Mouse (Mus musculus): ENCODE measurements at regions not wholly inside any gene's neighbourhood (a gene's known extent, or its start where the extent isn't known, plus 50 kb on each side); places are given as distances from the start of the nearest gene placed in this dataset.

DNA sequence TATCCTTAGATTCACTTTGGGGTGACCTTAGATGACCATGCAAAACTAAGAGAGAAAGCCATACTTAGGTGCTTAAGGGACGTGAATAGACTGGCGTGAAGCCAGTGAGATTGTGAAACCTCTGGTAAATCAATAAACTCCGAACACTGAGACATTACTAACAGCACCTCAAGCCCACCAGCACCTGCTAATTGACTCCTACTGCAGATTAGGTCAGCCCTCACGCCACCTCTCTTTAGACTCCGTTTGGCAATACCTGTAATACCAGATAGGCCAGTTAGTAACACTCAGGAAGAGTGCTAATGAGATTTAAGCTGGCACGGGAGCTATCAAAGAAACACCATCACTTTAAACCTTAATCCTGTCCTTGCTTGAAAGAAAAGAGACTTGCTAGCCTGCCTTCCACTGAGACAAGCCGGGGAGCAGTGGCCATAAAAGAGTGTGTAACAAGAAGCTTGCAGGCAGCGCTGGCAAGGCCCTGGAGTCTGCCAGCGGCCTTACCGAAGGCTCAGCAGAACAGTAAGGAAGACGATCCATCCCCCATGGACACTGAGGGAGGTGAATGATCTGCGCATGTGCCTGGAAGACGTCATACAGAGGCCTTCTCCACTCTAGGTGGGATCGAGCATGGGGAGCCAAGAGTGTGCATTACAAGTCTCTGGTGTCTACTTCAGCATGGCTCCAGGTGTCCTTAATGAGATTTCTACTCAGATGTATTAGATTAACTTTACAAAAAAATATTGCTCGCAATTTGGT lies 124.0 kb upstream of the Dyrk2 start:
- no peak for DNase-seq (ENCODE audit: low read depth, low spot score)
- Histone ChIP-seq H3K4me3 (ENCODE audit: insufficient read depth in 1 of 2, low read depth in 1 of 2, low read length in 2 of 2, poor library complexity in 1 of 2, severe bottlenecking in 1 of 2) (no peak overlapping the region), H3K36me3 (ENCODE audit: control insufficient read depth, insufficient read depth, low read length, poor library complexity, severe bottlenecking) (no peaks in the 10 kb centered on the region), H3K27ac (ENCODE audit: insufficient read depth, low read depth, low read length, poor library complexity, severe bottlenecking) (no peak overlapping the region), H3K4me1 (ENCODE audit: control insufficient read depth in 2 of 2, insufficient read depth in 2 of 2, low read length in 2 of 2, poor library complexity in 1 of 2) (no peaks in the 10 kb centered on the region), H3K9me3 (ENCODE audit: control insufficient read depth, insufficient read depth, low read depth, low read length) (no peaks in the 10 kb centered on the region), H3K9ac (ENCODE audit: insufficient read depth, low read depth, low read length, poor library complexity, severe bottlenecking) (no peak overlapping the region)
- TF ChIP-seq HCFC1 (IDR thresholded peaks at IDR 0.05; ENCODE audit: borderline replicate concordance, insufficient read depth, low read length) = no peak
- no peak for TF ChIP-seq ZNF384 (IDR thresholded peaks at IDR 0.05; ENCODE audit: low read depth, low read length)
- TF ChIP-seq CHD2 (IDR thresholded peaks at IDR 0.05; ENCODE audit: low read depth, low read length) = no peak
- TF ChIP-seq MAFK (IDR thresholded peaks at IDR 0.05; ENCODE audit: insufficient read depth, low read depth, low read length) = no peak
- TF ChIP-seq ZC3H11A (IDR thresholded peaks at IDR 0.05; ENCODE audit: borderline replicate concordance, low read depth, low read length) = no peak
- in situ Hi-C loops (cut with MboI; ENCODE audit: low sequenced_read_pairs in 2 of 2, unreplicated experiment in 2 of 2) = no loop called here

DNA sequence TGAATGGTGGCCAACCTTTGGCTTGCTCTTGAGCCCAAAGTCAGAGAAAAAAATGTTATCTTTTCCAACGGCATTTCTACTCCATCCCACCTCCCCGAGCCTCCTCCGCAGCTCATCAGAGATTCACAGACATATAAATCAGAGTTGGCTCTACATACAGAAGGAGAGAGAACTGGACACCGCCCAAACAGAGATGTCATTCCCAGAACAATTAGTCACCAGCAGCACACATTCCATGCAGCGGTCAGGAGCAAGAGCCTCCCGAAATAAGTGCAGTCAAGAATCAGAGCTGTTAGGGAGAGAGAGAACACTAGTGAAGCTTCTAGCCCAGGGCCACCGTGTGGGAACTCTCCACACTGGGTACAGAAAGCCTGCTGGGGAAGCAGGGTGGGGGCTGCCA lies 121.2 kb upstream of the Dyrk2 start:
- no peak overlapping the region for H3K27ac ChIP-seq (ENCODE audit: insufficient read depth, low read depth, low read length, poor library complexity, severe bottlenecking)
- no peak for DNase-seq (ENCODE audit: low read depth, low spot score)
- no peak overlapping the region for H3K4me3 ChIP-seq (ENCODE audit: insufficient read depth in 1 of 2, low read depth in 1 of 2, low read length in 2 of 2, poor library complexity in 1 of 2, severe bottlenecking in 1 of 2)
- in situ Hi-C loops (cut with MboI; ENCODE audit: low sequenced_read_pairs in 2 of 2, unreplicated experiment in 2 of 2) = no loop called here
- H3K9ac ChIP-seq (ENCODE audit: insufficient read depth, low read depth, low read length, poor library complexity, severe bottlenecking) = no peak overlapping the region
- TF ChIP-seq HCFC1 (IDR thresholded peaks at IDR 0.05; ENCODE audit: borderline replicate concordance, insufficient read depth, low read length) = no peak
- no peak for TF ChIP-seq ZC3H11A (IDR thresholded peaks at IDR 0.05; ENCODE audit: borderline replicate concordance, low read depth, low read length)
- TF ChIP-seq ZNF384 (IDR thresholded peaks at IDR 0.05; ENCODE audit: low read depth, low read length) = no peak
- no peak for TF ChIP-seq MAFK (IDR thresholded peaks at IDR 0.05; ENCODE audit: insufficient read depth, low read depth, low read length)
- no peak for TF ChIP-seq CHD2 (IDR thresholded peaks at IDR 0.05; ENCODE audit: low read depth, low read length)
- no peaks in the 10 kb centered on the region for H3K9me3 ChIP-seq (ENCODE audit: control insufficient read depth, insufficient read depth, low read depth, low read length)
- H3K36me3 ChIP-seq (ENCODE audit: control insufficient read depth, insufficient read depth, low read length, poor library complexity, severe bottlenecking) = no peaks in the 10 kb centered on the region
- no peaks in the 10 kb centered on the region for H3K4me1 ChIP-seq (ENCODE audit: control insufficient read depth in 2 of 2, insufficient read depth in 2 of 2, low read length in 2 of 2, poor library complexity in 1 of 2)

GRCm38 (mm10) chr10:118990500-118990899 lies 120.5 kb upstream of the Dyrk2 start:
- no peak overlapping the region for H3K4me3 ChIP-seq (ENCODE audit: insufficient read depth in 1 of 2, low read depth in 1 of 2, low read length in 2 of 2, poor library complexity in 1 of 2, severe bottlenecking in 1 of 2)
- DNase-seq (ENCODE audit: low read depth, low spot score) = no peak
- in situ Hi-C loops (cut with MboI; ENCODE audit: low sequenced_read_pairs in 2 of 2, unreplicated experiment in 2 of 2) = no loop called here
- TF ChIP-seq CHD2 (IDR thresholded peaks at IDR 0.05; ENCODE audit: low read depth, low read length) (no peak), ZNF384 (IDR thresholded peaks at IDR 0.05; ENCODE audit: low read depth, low read length) (no peak), HCFC1 (IDR thresholded peaks at IDR 0.05; ENCODE audit: borderline replicate concordance, insufficient read depth, low read length) (no peak), ZC3H11A (IDR thresholded peaks at IDR 0.05; ENCODE audit: borderline replicate concordance, low read depth, low read length) (no peak), MAFK (IDR thresholded peaks at IDR 0.05; ENCODE audit: insufficient read depth, low read depth, low read length) (no peak)
- no peaks in the 10 kb centered on the region for H3K36me3 ChIP-seq (ENCODE audit: control insufficient read depth, insufficient read depth, low read length, poor library complexity, severe bottlenecking)
- H3K27ac ChIP-seq (ENCODE audit: insufficient read depth, low read depth, low read length, poor library complexity, severe bottlenecking) = no peak overlapping the region
- H3K9ac ChIP-seq (ENCODE audit: insufficient read depth, low read depth, low read length, poor library complexity, severe bottlenecking) = no peak overlapping the region
- H3K4me1 ChIP-seq (ENCODE audit: control insufficient read depth in 2 of 2, insufficient read depth in 2 of 2, low read length in 2 of 2, poor library complexity in 1 of 2) = no peaks in the 10 kb centered on the region
- H3K9me3 ChIP-seq (ENCODE audit: control insufficient read depth, insufficient read depth, low read depth, low read length) = no peaks in the 10 kb centered on the region

GRCm38 (mm10) chr10:118989812-118990211 lies 119.8 kb upstream of the Dyrk2 start:
- TF ChIP-seq MAFK (IDR thresholded peaks at IDR 0.05; ENCODE audit: insufficient read depth, low read depth, low read length) (no peak), ZC3H11A (IDR thresholded peaks at IDR 0.05; ENCODE audit: borderline replicate concordance, low read depth, low read length) (no peak), HCFC1 (IDR thresholded peaks at IDR 0.05; ENCODE audit: borderline replicate concordance, insufficient read depth, low read length) (no peak), ZNF384 (IDR thresholded peaks at IDR 0.05; ENCODE audit: low read depth, low read length) (no peak), CHD2 (IDR thresholded peaks at IDR 0.05; ENCODE audit: low read depth, low read length) (no peak)
- Histone ChIP-seq H3K9ac (ENCODE audit: insufficient read depth, low read depth, low read length, poor library complexity, severe bottlenecking) (no peak overlapping the region), H3K4me3 (ENCODE audit: insufficient read depth in 1 of 2, low read depth in 1 of 2, low read length in 2 of 2, poor library complexity in 1 of 2, severe bottlenecking in 1 of 2) (no peak overlapping the region), H3K4me1 (ENCODE audit: control insufficient read depth in 2 of 2, insufficient read depth in 2 of 2, low read length in 2 of 2, poor library complexity in 1 of 2) (no peaks in the 10 kb centered on the region), H3K27ac (ENCODE audit: insufficient read depth, low read depth, low read length, poor library complexity, severe bottlenecking) (no peak overlapping the region), H3K9me3 (ENCODE audit: control insufficient read depth, insufficient read depth, low read depth, low read length) (no peaks in the 10 kb centered on the region), H3K36me3 (ENCODE audit: control insufficient read depth, insufficient read depth, low read length, poor library complexity, severe bottlenecking) (no peaks in the 10 kb centered on the region)
- DNase-seq (ENCODE audit: low read depth, low spot score) = no peak
- in situ Hi-C loops (cut with MboI; ENCODE audit: low sequenced_read_pairs in 2 of 2, unreplicated experiment in 2 of 2) = no loop called here

Measured in ES-E14 (cell line).